Mouse (Mus musculus): Measurements from ENCODE around the gene Bpifb5. TPM values are rescaled to one million over a fixed set of nuclear protein-coding genes. Genes with fewer than 3 reads are reported as not detected.
A peak's percentile ranks its signal among the peaks of the same experiment; 100 is the strongest.
"Not testable (repeated sequence)": the region's sequence is repeated elsewhere in the genome, so short reads cannot be mapped to it uniquely, and the experiment has no call there.

Gene Bpifb5
- not detected for total RNA-seq (2021)
- long read RNA-seq, experiment 1 = 0 reads
- long read RNA-seq, experiment 2 = 0 reads

DNA sequence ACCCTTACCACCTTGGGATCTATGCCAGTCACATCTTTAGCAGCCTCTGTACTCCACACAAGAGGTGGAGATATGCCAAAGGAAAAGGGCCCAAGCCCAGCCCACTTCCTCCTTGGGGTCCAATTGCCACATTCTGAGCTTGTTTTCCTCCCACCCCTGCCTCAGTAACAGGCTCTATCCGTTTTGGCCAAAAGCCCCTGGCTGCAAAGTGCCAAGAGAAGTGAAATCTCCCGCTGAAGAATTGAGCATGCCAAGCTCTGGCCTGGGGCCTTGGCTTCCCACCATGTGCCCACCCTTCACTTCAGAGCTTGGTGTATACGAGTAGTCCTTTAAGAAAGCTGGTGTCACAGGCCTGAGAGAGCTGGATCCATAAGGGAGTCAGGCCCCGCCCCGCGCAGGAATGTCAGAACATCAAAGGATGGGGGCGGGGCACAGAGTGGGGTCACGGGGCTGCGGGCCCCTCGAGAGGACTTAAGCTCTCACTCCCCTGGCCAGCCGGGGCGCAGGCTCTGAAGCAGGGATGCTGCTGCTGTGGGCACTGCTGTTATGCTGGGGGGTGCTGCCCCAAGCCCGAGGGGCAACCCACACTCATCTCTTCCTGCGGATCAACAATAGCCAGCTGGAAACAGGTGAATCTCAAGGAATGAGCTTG, at the start of gene Bpifb5:
TSS of gene Bpifb5 (plus strand) at position 478 of the 652 bp plus-strand sequence.
- peak; percentile 26 to 38 for DNase-seq

DNA sequence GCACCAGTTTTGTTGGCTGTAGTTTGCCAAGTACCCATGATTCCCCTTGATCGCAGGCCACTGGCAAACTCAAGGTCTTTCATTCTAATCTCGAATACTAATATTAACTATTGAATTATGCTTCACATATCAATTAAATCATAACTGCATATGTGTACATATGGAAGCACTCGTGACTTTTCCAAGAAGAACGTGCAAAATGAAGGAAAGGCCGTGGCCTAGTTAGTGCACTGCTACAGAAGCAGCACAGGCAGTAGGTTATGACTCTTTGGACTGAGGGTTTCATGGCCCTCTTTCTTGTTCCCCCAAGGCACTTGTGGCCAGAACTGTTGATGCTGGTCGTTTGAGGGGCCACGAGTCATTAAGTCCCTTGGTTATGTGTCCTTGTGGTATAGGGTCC, 41.6 kb upstream of the Bpifb5 start:
- DNase-seq = not testable (repeated sequence)

DNA sequence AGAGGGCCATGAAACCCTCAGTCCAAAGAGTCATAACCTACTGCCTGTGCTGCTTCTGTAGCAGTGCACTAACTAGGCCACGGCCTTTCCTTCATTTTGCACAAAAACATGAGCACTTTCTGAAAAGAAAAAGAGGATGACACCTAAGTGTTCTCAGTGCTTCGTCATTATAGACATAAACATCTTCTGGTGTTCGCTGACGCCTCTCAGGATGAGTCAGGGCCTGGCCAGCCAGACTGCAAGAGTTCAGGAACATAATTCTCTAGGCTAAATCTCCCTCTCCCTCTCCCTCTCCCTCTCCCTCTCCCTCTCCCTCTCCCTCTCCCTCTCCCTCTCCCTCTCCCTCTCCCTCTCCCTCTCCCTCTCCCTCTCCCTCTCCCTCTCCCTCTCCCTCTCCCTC, 40.5 kb upstream of the Bpifb5 start:
- not testable (repeated sequence) for DNase-seq

DNA sequence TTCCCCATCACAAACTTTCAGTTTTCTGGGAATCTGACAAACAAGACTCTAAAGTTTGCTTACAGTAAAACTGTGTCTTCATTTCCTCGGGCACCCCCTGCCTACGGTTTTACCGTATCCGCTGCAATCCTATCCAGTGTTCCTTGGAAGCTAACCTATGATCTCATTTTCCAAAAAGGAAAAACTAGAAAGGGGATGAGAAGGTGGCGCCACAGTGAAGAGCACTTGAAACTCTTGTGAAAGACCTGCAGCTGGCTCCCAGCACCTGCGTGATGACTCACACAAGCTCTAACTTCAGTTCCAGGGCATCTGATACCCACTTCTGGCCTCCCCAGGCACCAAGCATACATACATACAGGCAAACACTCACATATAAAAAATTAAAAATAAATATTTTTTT, 38.2 kb upstream of the Bpifb5 start:
- DNase-seq = no peak

- DNase-seq = no peak
Measured at GRCm38 (mm10) chr2:154185748-154186147, 37.8 kb upstream of the Bpifb5 start.

DNA sequence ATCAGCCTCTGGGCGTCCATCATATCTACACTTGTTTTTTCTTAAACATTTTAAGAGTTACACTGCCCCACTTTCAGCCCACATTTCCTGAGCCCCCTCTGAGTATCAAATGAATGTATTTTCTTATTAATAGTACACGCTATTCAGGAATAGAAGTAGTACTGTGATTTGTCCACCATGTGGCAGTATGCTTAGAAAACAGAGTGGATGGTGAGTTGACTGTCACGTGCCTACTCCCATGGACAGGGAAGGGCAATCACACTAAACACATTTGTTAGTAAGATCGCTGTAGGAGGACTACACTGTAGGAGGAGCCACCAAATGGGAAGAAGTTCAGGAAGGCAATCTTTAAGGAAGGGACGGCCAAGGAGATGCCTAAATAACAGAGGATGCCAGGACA, 36.1 kb upstream of the Bpifb5 start:
- no peak for DNase-seq

GRCm38 (mm10) chr2:154189877-154190434, 33.6 kb upstream of the Bpifb5 start:
- DNase-seq = no peak

DNA sequence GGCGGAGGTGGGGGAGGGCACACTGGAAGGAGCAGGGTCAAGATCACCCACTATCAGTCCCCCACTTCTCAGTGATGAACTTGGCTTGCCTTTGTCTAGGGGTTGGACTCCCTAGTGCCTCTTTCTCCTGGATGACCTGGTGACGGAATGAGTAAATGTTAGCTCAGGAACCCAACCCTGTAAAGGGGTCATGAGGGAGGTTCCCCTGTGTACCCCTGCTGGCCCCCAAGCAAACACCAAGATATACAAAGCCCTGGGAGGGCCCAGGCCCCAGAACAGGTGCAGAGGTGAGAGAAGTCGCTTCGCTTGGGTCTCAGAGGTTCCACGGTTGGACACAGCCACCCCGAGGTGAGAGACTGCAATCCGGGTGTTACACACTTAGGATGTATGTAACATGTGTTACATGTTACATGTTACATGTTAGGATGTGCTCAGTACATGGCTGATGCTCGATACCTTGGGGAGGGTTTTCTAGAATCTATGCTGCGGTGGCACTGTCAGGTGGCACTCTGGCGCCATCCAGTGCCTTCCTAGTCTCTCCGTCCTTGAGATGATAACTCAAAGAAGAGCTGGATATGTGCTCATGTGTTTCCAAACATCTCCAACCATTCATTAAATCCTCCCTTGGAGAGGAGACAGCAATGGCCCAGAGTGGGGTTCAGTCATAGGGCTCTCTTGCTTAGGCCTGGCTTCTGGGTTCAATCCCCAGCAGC, 32.8 kb upstream of the Bpifb5 start, which contains the start of gene Bpifb1:
TSS of gene Bpifb1 (plus strand) at position 273 of the 713 bp plus-strand sequence.
- no peak for DNase-seq

DNA sequence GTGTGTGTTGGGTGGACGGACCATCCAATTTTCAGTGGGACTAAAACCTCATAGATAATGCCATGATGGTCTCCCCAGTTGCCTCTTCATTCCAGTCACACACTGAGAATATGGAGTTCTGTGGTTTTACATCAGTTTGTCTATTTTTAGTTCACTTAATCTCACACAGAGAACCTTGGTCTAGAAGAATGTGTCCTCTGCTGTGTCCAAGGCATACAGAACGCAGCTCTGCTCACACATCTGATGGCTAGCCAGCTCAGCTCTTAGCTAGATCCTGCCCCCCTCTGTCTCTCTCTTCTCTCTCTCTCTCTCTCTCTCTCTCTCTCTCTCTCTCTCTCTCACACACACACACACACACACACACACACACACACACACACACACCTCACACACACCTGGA, 31.4 kb upstream of the Bpifb5 start:
- peak in 1 of 2 experiments; percentile 32 for DNase-seq

GRCm38 (mm10) chr2:154193071-154193470, 30.5 kb upstream of the Bpifb5 start:
- DNase-seq = no peak

- DNase-seq = peak in 1 of 2 experiments; percentile 13
Measured at GRCm38 (mm10) chr2:154193994-154194504, 29.5 kb upstream of the Bpifb5 start.

- DNase-seq = no peak
Measured at GRCm38 (mm10) chr2:154197036-154197435, 26.5 kb upstream of the Bpifb5 start.

GRCm38 (mm10) chr2:154204630-154205029, 18.9 kb upstream of the Bpifb5 start:
- DNase-seq = no peak

DNA sequence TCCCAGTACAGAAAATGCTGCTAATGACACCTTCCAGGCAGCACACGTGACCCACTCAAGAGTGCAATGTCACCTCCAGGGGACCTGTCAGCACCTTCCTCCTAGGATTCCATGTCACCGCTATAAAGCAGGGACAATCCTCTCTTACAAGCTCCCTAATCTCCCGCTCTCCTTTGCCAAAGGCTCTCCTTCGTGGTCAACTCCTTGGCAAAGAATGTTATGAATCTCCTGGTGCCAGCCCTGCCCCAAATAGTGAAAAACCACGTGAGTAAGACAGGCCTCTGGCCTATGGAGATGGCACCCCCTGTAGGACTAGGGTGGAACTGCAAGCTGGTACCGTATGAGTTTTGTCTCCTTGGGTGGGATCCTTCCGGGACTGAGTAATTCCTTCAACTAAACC, 16.6 kb upstream of the Bpifb5 start:
- peak; percentile 78 for DNase-seq

GRCm38 (mm10) chr2:154209112-154209511, 14.4 kb upstream of the Bpifb5 start:
- DNase-seq = no peak

GRCm38 (mm10) chr2:154211121-154211520, 12.4 kb upstream of the Bpifb5 start:
- no peak for DNase-seq

GRCm38 (mm10) chr2:154211881-154212280, 11.7 kb upstream of the Bpifb5 start:
- no peak for DNase-seq

- peak; percentile 37 to 81 for DNase-seq
Measured at GRCm38 (mm10) chr2:154215191-154215590, 8.4 kb upstream of the Bpifb5 start.

DNA sequence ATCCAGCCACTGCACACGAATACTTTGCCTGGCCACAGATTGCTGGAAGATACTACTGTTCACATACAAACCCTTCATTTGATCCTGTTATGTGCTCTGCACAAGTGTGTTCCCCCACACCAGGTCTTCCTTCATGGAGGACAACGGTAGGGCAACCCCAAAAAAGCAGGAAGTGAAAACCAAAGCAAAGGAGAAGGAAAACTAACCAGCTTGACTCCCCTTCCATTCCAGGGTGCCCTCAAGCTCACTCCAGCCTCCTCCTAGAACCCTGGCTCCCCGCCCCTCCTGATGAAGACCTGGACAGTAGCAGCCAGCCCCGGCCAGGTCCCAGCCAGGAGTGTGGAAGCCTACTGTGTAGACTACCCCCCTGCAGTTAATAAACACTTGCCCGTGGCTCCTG, 3.6 kb upstream of the Bpifb5 start:
- no peak for DNase-seq

GRCm38 (mm10) chr2:154223917-154224273, 353 bp downstream of the Bpifb5 start:
- no peak for DNase-seq

DNA sequence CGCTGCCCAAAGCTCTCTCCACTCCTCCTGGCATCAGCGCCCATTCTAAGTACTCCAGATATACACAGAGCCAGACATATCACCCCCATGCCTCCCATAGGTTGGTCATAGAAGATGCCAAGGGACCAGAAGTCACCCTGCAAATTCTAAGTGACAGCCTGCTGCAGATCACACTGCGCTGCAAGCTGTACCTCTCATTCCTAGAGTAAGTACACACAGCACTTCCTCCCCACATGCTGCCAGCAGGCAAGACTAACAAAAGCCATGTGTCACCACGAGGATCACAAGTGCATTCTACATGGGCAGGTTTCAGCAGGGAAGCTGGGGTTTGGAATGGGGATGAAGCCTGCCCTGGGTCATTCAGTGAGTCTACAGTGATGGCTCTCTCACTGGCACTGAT, 3.4 kb downstream of the Bpifb5 start:
- no peak for DNase-seq

DNA sequence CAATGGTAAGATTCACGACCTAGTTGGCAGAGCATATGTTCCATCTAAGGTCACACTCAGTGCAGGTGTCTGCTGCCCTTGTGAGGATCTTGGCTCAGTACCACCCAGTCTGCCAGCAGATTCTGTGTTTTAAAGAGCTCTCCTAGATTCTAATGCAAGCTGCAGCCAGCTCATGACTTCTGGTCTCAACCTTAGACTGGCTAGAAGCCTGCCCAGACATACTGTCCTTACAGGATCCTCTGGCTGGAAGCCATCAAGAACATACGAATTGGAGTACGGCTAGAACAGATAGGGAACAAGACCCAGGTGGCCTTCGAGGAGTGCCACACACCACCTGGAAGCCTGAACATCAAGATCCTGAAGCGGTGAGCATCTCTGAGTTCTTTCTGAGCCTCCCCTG, 4.3 kb downstream of the Bpifb5 start:
- no peak for DNase-seq

- no peak for DNase-seq
Measured at GRCm38 (mm10) chr2:154233426-154233825, 9.9 kb downstream of the Bpifb5 start.

All from heart, adult 18-20 months (tissue).